Mouse (Mus musculus) heart, embryonic 11.5 days (tissue): ENCODE results near the gene Sycp3. TPM values are rescaled to one million over a fixed set of nuclear protein-coding genes. Genes with fewer than 3 reads are reported as not detected.
"Not testable (repeated sequence)": the region's sequence is repeated elsewhere in the genome, so short reads cannot be mapped to it uniquely, and the experiment has no call there.

Experiments used
- ATAC-seq: fragments of 200-750 bp; cut with Nextera tagmentation; replicated peaks from 2 replicates; pipeline ENCODE4 v1.8.0; 2017; ENCODE audit warnings: moderate library complexity; ENCODE audit not compliant: insufficient number of reproducible peaks, low FRiP score, low TSS enrichment
- H3K27ac ChIP-seq: fragments of 300-500 bp; sonication (generic); 2 replicates; pipeline ENCODE4 v1.5.1; 2014; ENCODE audit warnings: mild to moderate bottlenecking, low read depth, low read length
- H3K27me3 ChIP-seq: fragments of 300-500 bp; sonication (generic); 2 replicates; pipeline ENCODE4 v1.6.1; 2014; ENCODE audit warnings: mild to moderate bottlenecking, low read length, mixed read lengths; ENCODE audit not compliant: control insufficient read depth, insufficient read depth
- H3K36me3 ChIP-seq: fragments of 300-500 bp; sonication (generic); 2 replicates; pipeline ENCODE4 v1.6.1; 2014; ENCODE audit warnings: mild to moderate bottlenecking, low read length, moderate library complexity, mixed read lengths; ENCODE audit not compliant: control insufficient read depth, insufficient read depth
- H3K4me1 ChIP-seq: fragments of 300-500 bp; sonication (generic); 2 replicates; pipeline ENCODE4 v1.6.1; 2014; ENCODE audit warnings: low read length; ENCODE audit not compliant: control insufficient read depth, insufficient read depth
- H3K4me2 ChIP-seq: fragments of 300-500 bp; sonication (generic); 2 replicates; pipeline ENCODE4 v1.6.1; 2014; ENCODE audit warnings: mild to moderate bottlenecking, moderate library complexity
- H3K4me3 ChIP-seq: fragments of 300-500 bp; sonication (generic); 2 replicates; pipeline ENCODE4 v1.5.1; 2014; ENCODE audit warnings: low read depth, low read length
- H3K9ac ChIP-seq: fragments of 300-500 bp; sonication (generic); 2 replicates; pipeline ENCODE4 v1.6.1; 2014; ENCODE audit warnings: mild to moderate bottlenecking, low read depth, low read length, moderate library complexity
- H3K9me3 ChIP-seq: fragments of 300-500 bp; sonication (generic); replicated peaks from 2 replicates; pipeline ENCODE4 v1.6.1; 2016; ENCODE audit warnings: low read length; ENCODE audit not compliant: control insufficient read depth
- WGBS: fragments of 180-500 bp; shearing (Covaris S2); extraction: QIAGEN DNeasy Blood & Tissue Kit; methylation state at CpG from one replicate; pipeline ENCODE4 v1.1.7; 2014; ENCODE audit not compliant: insufficient replicate concordance; 5-methylcytosine and 5-hydroxymethylcytosine counted together
- polyA plus RNA-seq: library from polyadenylated mRNA; unstranded; fragments of >200 nt; fragmentation: Nextera tagmentation; extraction: Ambion mirVana; gene quantifications from 2 replicates; pipeline ENCODE4 v1.2.1, GENCODE M21; 2014

Sycp3 gene
- polyA plus RNA-seq, 1 experiment from 2014 or later = 0.29 TPM

DNA sequence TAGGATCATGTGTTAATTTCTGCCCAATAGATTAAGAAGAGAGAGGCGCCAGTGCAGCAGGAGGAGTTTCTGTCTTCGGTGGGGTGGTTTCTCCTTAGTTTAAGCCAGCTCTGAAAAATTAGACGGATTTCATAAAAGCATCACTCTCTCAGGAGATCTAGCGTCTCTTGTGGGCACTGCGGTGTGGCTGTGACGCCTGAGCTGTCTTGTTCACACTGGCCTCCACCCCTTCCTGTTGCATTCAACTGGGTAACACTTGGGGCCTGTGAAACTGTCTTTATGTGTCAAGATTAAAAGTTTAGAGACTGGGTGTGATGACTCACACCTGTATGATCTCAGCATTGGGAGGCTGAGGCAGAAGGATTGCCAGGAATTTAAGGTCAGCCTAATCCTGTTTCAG lies 31.4 kb upstream of the Sycp3 start:
- H3K27ac ChIP-seq = no peak overlapping the region
- H3K9ac ChIP-seq = no peak overlapping the region
- WGBS = 85% methylated on average over 6 of the region's 6 CpGs
- no peaks in the 10 kb centered on the region for H3K4me1 ChIP-seq
- no peak overlapping the region for H3K4me2 ChIP-seq
- no peaks in the 10 kb centered on the region for H3K9me3 ChIP-seq
- no peaks in the 10 kb centered on the region for H3K27me3 ChIP-seq
- no peak overlapping the region for H3K4me3 ChIP-seq
- no peaks in the 10 kb centered on the region for H3K36me3 ChIP-seq
- no peak for ATAC-seq

DNA sequence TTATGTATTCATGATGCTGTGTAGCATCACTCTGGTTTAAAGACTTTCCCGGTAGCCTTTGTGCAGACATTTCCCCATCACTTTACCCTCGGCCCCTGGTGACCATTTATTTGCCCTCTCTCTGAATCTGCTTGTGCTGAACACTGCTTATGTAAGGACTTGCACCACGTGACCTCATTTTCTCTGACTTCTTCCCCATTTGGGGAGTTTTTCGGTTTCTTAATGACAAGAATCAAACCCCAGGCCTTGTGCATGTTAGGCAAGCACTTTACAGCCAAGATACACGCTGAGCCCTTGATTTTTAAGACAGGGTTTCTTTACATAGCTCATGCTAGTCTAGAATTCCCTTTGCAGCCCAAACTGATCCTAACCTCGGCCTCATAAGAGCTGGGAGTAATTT lies 18.1 kb upstream of the Sycp3 start:
- Histone ChIP-seq H3K27me3 (no peaks in the 10 kb centered on the region), H3K36me3 (no peaks in the 10 kb centered on the region), H3K9me3 (no peaks in the 10 kb centered on the region), H3K27ac (no peak overlapping the region), H3K4me3 (no peak overlapping the region), H3K4me1 (no peaks in the 10 kb centered on the region), H3K9ac (no peak overlapping the region), H3K4me2 (no peak overlapping the region)
- no peak for ATAC-seq
- 81% methylated on average over 6 of the region's 6 CpGs for WGBS

DNA sequence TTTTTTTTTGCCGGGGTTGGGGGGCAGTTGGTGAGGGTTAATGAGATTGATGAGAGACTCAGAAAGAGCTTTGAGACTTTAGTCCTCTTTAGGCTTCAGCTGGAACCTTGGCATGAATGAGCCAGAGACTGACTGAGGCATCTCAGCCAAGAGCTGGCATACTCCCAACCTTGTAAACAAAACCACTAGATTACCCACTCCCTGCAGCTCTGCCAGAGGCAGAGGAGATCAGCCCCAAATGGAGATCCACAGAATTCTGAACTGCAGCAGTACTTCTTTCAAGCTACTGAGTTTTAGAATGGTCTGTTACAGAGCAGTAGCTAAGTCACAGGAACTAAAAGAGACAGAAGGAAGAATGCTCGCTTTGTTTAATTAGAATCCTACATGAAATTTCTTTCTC lies 8.1 kb upstream of the Sycp3 start:
- H3K4me3 ChIP-seq = no peak overlapping the region
- no peak overlapping the region for H3K4me2 ChIP-seq
- no peaks in the 10 kb centered on the region for H3K9me3 ChIP-seq
- no peaks in the 10 kb centered on the region for H3K27me3 ChIP-seq
- 73% methylated on average over 2 of the region's 2 CpGs for WGBS
- H3K4me1 ChIP-seq = no peaks in the 10 kb centered on the region
- no peak for ATAC-seq
- H3K36me3 ChIP-seq = no peaks in the 10 kb centered on the region
- H3K27ac ChIP-seq = no peak overlapping the region
- H3K9ac ChIP-seq = no peak overlapping the region

DNA sequence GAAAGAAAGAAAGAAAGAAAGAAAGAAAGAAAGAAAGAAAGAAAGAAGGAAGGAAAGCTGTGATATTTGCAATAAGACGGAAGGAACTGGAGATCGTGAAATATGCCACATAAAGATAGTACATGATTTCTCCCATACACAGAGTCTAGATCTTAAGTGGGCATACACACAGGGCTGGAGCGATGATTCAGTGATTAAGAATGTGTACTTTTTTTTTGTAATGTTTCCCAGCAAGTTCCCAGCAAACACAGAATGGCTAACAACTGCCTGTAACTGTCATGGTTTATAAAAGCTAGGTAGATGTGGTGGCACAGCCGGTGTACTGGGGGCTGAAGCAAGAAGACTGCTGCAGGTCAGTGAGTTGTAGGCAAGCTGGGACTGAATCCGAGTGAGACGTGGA lies 7.4 kb upstream of the Sycp3 start:
- Histone ChIP-seq H3K27ac (no peak overlapping the region), H3K36me3 (no peaks in the 10 kb centered on the region), H3K4me3 (no peak overlapping the region), H3K4me1 (no peaks in the 10 kb centered on the region), H3K27me3 (no peaks in the 10 kb centered on the region), H3K4me2 (no peak overlapping the region), H3K9me3 (no peaks in the 10 kb centered on the region), H3K9ac (no peak overlapping the region)
- 81% methylated on average over 6 of the region's 6 CpGs for WGBS
- no peak for ATAC-seq

DNA sequence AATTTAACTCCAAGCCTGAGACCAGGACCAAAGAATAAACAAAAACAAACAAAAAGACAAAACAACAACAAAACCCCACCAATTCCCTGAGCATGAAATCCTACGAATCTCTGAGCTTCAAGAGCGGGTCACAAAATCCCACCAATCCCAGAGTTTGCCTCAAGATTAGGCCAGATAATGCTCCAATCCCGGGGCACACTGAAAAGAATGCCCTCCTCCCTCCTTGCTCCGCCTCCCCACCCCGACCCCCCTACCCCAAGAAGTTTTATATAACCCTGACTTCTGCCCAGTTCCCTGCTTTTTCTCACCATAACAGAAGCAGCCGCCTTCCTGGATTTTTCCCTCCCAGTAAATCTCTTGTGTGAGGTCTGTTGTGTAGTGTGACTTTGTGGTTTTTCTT lies 1.6 kb upstream of the Sycp3 start:
- H3K4me2 ChIP-seq = no peak overlapping the region

DNA sequence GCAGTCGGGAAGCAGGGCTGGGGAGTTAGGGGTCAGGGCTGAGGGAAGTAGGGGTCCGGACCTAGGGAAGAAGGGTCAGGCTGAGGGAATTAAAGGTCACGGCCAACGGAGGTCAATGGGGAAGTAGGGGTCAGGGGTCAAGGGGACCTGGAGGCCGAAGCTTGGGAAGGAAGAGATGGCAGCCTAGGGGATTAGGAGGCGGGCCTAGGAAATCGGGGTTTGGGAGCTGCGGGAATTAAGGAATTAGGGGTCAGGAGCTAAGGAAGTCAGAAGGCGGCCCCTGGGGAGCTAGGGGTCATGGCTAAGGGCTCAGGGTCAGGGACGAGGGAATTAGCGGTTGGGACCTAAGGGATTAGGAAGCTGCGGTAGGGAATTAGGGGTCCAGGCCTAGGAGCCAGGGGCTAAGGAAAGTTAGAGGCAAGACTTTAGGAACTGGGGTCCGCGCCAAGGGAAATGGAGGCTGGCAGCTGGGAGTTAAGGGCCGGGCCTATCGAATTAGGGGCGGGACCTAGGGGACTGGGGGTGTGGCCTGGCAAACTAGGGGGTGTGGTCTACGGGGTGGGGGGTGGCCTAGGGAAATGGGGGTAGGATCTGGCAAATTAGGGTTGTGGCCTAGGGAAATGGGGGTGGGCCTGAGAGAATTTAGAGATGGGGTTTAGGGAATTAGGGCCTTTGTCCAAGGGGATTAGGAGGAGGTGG lies 902 bp downstream of the Sycp3 start:
- no peaks in the 10 kb centered on the region for H3K9me3 ChIP-seq
- no peaks in the 10 kb centered on the region for H3K36me3 ChIP-seq
- no peak overlapping the region for H3K9ac ChIP-seq
- H3K4me1 ChIP-seq = no peaks in the 10 kb centered on the region
- H3K27ac ChIP-seq = no peak overlapping the region
- H3K4me3 ChIP-seq = no peak overlapping the region
- H3K4me2 ChIP-seq = no peak overlapping the region
- WGBS = 59% methylated on average over 18 of the region's 18 CpGs
- no peak for ATAC-seq
- no peaks in the 10 kb centered on the region for H3K27me3 ChIP-seq

More for the DNA sequence above, 1.6 kb upstream of the Sycp3 start:
- Histone ChIP-seq H3K9ac (no peak overlapping the region), H3K27me3 (no peaks in the 10 kb centered on the region), H3K4me3 (no peak overlapping the region), H3K4me1 (no peaks in the 10 kb centered on the region), H3K9me3 (no peaks in the 10 kb centered on the region), H3K36me3 (no peaks in the 10 kb centered on the region), H3K27ac (no peak overlapping the region)
- ATAC-seq = no peak
- 38% methylated on average over 6 of the region's 6 CpGs for WGBS

DNA sequence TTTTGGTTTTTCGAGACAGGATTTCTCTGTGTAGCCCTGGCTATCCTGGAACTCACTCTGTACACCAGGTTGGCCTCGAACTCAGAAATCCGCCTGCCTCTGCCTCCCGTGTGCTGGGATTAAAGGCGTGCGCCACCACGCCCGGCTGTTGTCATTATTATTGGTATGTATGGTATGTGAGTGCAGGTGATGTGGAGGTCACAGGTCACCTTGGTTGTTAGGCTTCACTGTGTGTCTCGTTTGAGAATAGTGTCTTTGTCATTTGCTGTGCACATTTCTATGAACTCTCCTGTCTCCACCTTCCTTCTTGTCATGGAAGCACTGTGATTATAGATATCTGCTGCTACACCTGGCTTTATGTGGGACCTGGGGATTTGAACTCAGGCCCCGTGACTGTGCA lies 23.5 kb downstream of the Sycp3 start:
- H3K36me3 ChIP-seq, H3K9me3 ChIP-seq, H3K4me3 ChIP-seq, ATAC-seq, H3K27ac ChIP-seq, H3K4me2 ChIP-seq, H3K4me1 ChIP-seq, H3K9ac ChIP-seq, H3K27me3 ChIP-seq: not testable (repeated sequence)
- WGBS = 87% methylated on average over 10 of the region's 10 CpGs

DNA sequence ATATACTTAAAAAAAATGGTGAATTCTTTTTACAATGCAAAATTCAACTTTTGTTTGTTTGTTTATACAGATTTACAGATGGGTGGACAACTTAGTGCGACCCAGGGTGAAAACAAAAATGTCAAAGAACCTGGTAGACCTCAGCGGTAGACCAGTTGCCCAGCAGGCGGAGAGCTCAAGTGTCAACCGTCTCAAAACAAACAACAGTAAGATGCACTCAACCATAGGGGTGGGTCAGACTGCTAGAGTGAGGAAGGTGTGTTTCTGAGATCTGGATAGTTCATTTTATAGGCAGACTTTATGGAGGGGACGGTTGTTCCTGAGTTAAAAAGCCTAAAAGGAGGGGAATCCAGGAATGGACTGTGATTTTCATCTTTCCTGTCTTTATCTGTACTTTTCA lies 29.3 kb downstream of the Sycp3 start:
- Histone ChIP-seq H3K36me3 (no peaks in the 10 kb centered on the region), H3K27me3 (no peaks in the 10 kb centered on the region), H3K9me3 (no peaks in the 10 kb centered on the region), H3K4me2 (no peak overlapping the region), H3K4me3 (no peak overlapping the region), H3K4me1 (no peaks in the 10 kb centered on the region), H3K9ac (no peak overlapping the region), H3K27ac (no peak overlapping the region)
- WGBS = 86% methylated on average over 5 of the region's 5 CpGs
- ATAC-seq = no peak

DNA sequence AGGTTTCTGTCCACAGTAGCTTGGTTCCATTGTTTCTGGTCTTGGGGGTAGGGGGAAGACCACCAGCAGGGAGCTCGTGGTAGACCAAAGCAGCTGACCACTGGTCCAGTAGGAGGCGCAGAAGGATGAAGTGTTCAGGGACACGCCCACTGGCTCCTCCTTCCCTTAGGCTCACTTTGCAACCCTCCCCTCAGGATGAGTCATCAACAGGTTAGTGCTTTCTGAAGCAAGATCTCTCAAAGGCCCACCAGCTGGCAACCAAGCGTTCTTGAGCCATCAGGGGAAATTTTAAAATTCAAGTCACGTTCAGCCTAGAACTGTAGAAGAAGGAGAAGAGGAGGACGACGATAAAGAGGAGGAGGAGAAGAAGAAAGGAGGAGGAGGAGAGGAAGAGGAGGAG lies 32.3 kb downstream of the Sycp3 start:
- Histone ChIP-seq H3K36me3 (no peaks in the 10 kb centered on the region), H3K9ac (no peak overlapping the region), H3K4me2 (no peak overlapping the region), H3K9me3 (no peaks in the 10 kb centered on the region), H3K4me3 (no peak overlapping the region), H3K27ac (no peak overlapping the region), H3K4me1 (no peaks in the 10 kb centered on the region), H3K27me3 (no peaks in the 10 kb centered on the region)
- no peak for ATAC-seq
- 52% methylated on average over 7 of the region's 7 CpGs for WGBS
